Mouse (Mus musculus): ENCODE results near the gene Ubap1.

Ubap1 gene

GRCm38 (mm10) chr4:41348584-41349198 lies at the start of gene Ubap1:
Gene Ubap1 (plus strand): TSS chr4:41348996.
- peak; percentile 88 for DNase-seq (ENCODE audit: extremely low read depth, low read depth, low spot score)

- DNase-seq (ENCODE audit: extremely low read depth, low read depth, low spot score) = no peak
Observed at GRCm38 (mm10) chr4:41303671-41304070, 45.1 kb upstream of the Ubap1 start.

GRCm38 (mm10) chr4:41304302-41304701 lies 44.5 kb upstream of the Ubap1 start:
- DNase-seq (ENCODE audit: extremely low read depth, low read depth, low spot score) = no peak

- no peak for DNase-seq (ENCODE audit: extremely low read depth, low read depth, low spot score)
Observed at GRCm38 (mm10) chr4:41307406-41307805, 41.4 kb upstream of the Ubap1 start.

- no peak for DNase-seq (ENCODE audit: extremely low read depth, low read depth, low spot score)
Observed at GRCm38 (mm10) chr4:41310567-41311563, 37.9 kb upstream of the Ubap1 start.

GRCm38 (mm10) chr4:41313722-41314121 lies 35.1 kb upstream of the Ubap1 start:
- no peak for DNase-seq (ENCODE audit: extremely low read depth, low read depth, low spot score)

- peak; percentile 67 for DNase-seq (ENCODE audit: extremely low read depth, low read depth, low spot score)
Observed at GRCm38 (mm10) chr4:41314141-41315129, 34.4 kb upstream of the Ubap1 start, which contains the start of gene Dcaf12. Gene Dcaf12 (minus strand): TSS chr4:41314889.

- no peak for DNase-seq (ENCODE audit: extremely low read depth, low read depth, low spot score)
Observed at GRCm38 (mm10) chr4:41315173-41315572, 33.6 kb upstream of the Ubap1 start.

- no peak for DNase-seq (ENCODE audit: extremely low read depth, low read depth, low spot score)
Observed at GRCm38 (mm10) chr4:41318267-41318666, 30.5 kb upstream of the Ubap1 start.

GRCm38 (mm10) chr4:41320971-41321370 lies 27.8 kb upstream of the Ubap1 start:
- DNase-seq (ENCODE audit: extremely low read depth, low read depth, low spot score) = no peak

- no peak for DNase-seq (ENCODE audit: extremely low read depth, low read depth, low spot score)
Observed at GRCm38 (mm10) chr4:41326876-41327275, 21.9 kb upstream of the Ubap1 start.

- no peak for DNase-seq (ENCODE audit: extremely low read depth, low read depth, low spot score)
Observed at GRCm38 (mm10) chr4:41329481-41329880, 19.3 kb upstream of the Ubap1 start.

- DNase-seq (ENCODE audit: extremely low read depth, low read depth, low spot score) = no peak
Observed at GRCm38 (mm10) chr4:41331085-41331484, 17.7 kb upstream of the Ubap1 start.

- DNase-seq (ENCODE audit: extremely low read depth, low read depth, low spot score) = no peak
Observed at GRCm38 (mm10) chr4:41331698-41332421, 16.9 kb upstream of the Ubap1 start.

GRCm38 (mm10) chr4:41336546-41336945 lies 12.2 kb upstream of the Ubap1 start:
- no peak for DNase-seq (ENCODE audit: extremely low read depth, low read depth, low spot score)

GRCm38 (mm10) chr4:41340912-41341550 lies 7.8 kb upstream of the Ubap1 start:
- no peak for DNase-seq (ENCODE audit: extremely low read depth, low read depth, low spot score)

- no peak for DNase-seq (ENCODE audit: extremely low read depth, low read depth, low spot score)
Observed at GRCm38 (mm10) chr4:41346011-41346410, 2.8 kb upstream of the Ubap1 start.

GRCm38 (mm10) chr4:41347839-41348238 lies 957 bp upstream of the Ubap1 start:
- DNase-seq (ENCODE audit: extremely low read depth, low read depth, low spot score) = no peak

GRCm38 (mm10) chr4:41349199-41349591 lies 399 bp downstream of the Ubap1 start:
- no peak for DNase-seq (ENCODE audit: extremely low read depth, low read depth, low spot score)

- no peak for DNase-seq (ENCODE audit: extremely low read depth, low read depth, low spot score)
Observed at GRCm38 (mm10) chr4:41352758-41353157, 4.0 kb downstream of the Ubap1 start.
